8 mouse cellular contexts compared by ENCODE assay signal in genomic region chr19:45540657-45541408, GRCm38 (mm10). TPM values are rescaled to one million over a fixed set of nuclear protein-coding genes. Genes with fewer than 3 reads are reported as not detected.
DNase-seq lines count a peak whose midpoint lies in the region; ATAC-seq lines count a peak whose summit lies in the region.

No protein-coding gene starts in this region.

- peaks cover 14% of the 10 kb centered on the region for H3K4me1 ChIP-seq in lung, embryonic 16.5 days (replicated peaks; ENCODE audit: control insufficient read depth, insufficient read depth, low read length)
- H3K4me1 ChIP-seq in limb, embryonic 10.5 days = peaks cover 49% of the 10 kb centered on the region
- H3K4me1 ChIP-seq in stomach, embryonic 14.5 days (ENCODE audit: control insufficient read depth, insufficient read depth, low read length) = peaks cover 5% of the 10 kb centered on the region; the same call in 1 of the 2 replicates

- H3K27me3 ChIP-seq in lung, embryonic 16.5 days (ENCODE audit: control insufficient read depth, insufficient read depth, low read depth, low read length) = peaks cover 31% of the 10 kb centered on the region
- peaks cover 100% of the 10 kb centered on the region for H3K27me3 ChIP-seq in limb, embryonic 10.5 days (ENCODE audit: low read depth, poor library complexity, severe bottlenecking)
- H3K27me3 ChIP-seq in stomach, embryonic 14.5 days (ENCODE audit: control insufficient read depth, insufficient read depth, low read length) = 0 out of 2 replicates have a peak, but pooled peaks cover 10% of the 10 kb centered on the region

- no peaks in the 10 kb centered on the region for H3K9me3 ChIP-seq in lung, embryonic 16.5 days (ENCODE audit: control insufficient read depth, low read length)
- no peaks in the 10 kb centered on the region for H3K9me3 ChIP-seq in limb, embryonic 10.5 days (replicated peaks)
- H3K9me3 ChIP-seq in stomach, embryonic 14.5 days (ENCODE audit: control insufficient read depth, low read depth, low read length) = no peaks in the 10 kb centered on the region

- no peaks in the 10 kb centered on the region for H3K36me3 ChIP-seq in lung, embryonic 16.5 days (ENCODE audit: control insufficient read depth, insufficient read depth, low read length)
- no peaks in the 10 kb centered on the region for H3K36me3 ChIP-seq in limb, embryonic 10.5 days
- no peaks in the 10 kb centered on the region for H3K36me3 ChIP-seq in stomach, embryonic 14.5 days (ENCODE audit: control insufficient read depth, insufficient read depth, low read length)

- peak overlapping the region; percentile 68 for H3K4me2 ChIP-seq in lung, embryonic 16.5 days (ENCODE audit: low read depth, low read length)
- peak overlapping the region; percentile 69 for H3K4me2 ChIP-seq in stomach, embryonic 14.5 days (replicated peaks; ENCODE audit: low read depth, low read length)

- ATAC-seq in lung, embryonic 16.5 days (ENCODE audit: low read depth) = no peak
- ATAC-seq in stomach, embryonic 14.5 days (ENCODE audit: insufficient number of reproducible peaks, insufficient read depth, low FRiP score, low read depth) = no peak

- H3K27ac ChIP-seq in lung, embryonic 16.5 days (ENCODE audit: low read length) = no peak overlapping the region
- peak overlapping the region; percentile 78 for H3K27ac ChIP-seq in limb, embryonic 10.5 days
- no peak overlapping the region for H3K27ac ChIP-seq in stomach, embryonic 14.5 days (ENCODE audit: low read length)

- peak overlapping the region; percentile 45 for H3K4me3 ChIP-seq in lung, embryonic 16.5 days (ENCODE audit: low read length)
- peak overlapping the region; percentile 56 for H3K4me3 ChIP-seq in limb, embryonic 10.5 days
- H3K4me3 ChIP-seq in stomach, embryonic 14.5 days (ENCODE audit: low read depth, low read length) = peak overlapping the region; percentile 29; the same call in 1 of the 2 replicates

- H3K9ac ChIP-seq in lung, embryonic 16.5 days (ENCODE audit: low read length) = no peak overlapping the region; the same call in 1 of the 2 replicates
- no peak overlapping the region for H3K9ac ChIP-seq in stomach, embryonic 14.5 days (replicated peaks; ENCODE audit: low read depth, low read length)

- DNase-seq in adrenal gland, postnatal 10 days = peak; percentile 29
- no peak for DNase-seq in adrenal gland, adult 18-20 months (ENCODE audit: low spot score in 2 of 2)
- DNase-seq in lung, adult 18-20 months = no peak
- no peak for DNase-seq in limb, embryonic 10.5 days (ENCODE audit: low spot score)
- no peak for DNase-seq in T-cell, adult 2 months (ENCODE audit: low spot score)
- no peak for DNase-seq in urinary bladder, adult 2 months (ENCODE audit: low spot score)

- WGBS in lung, embryonic 16.5 days = 25% methylated on average over 8 of the region's 8 CpGs
- WGBS in limb, embryonic 10.5 days = 25% methylated on average over 8 of the region's 8 CpGs
- WGBS in stomach, embryonic 14.5 days = 35% methylated on average over 8 of the region's 8 CpGs

RNA-seq across cellular contexts. Expression of gene Poll, which starts 19.5 kb away (rescaled TPM):
- total RNA-seq in adrenal gland, postnatal 10 days (2021) = 10 to 100 TPM in 1 of 2 experiments, 1 to 10 TPM in 1; 9.0 to 10.7 TPM
- total RNA-seq in adrenal gland, adult 18-20 months (2021) = 10 to 100 TPM in 1 of 2 experiments, 1 to 10 TPM in 1; 9.4 to 11.0 TPM
- polyA plus RNA-seq in lung, embryonic 16.5 days (2015; fragmentation: Nextera tagmentation; extraction: Ambion mirVana) = 17.4 and 18.7 TPM in 2 replicates
- polyA plus RNA-seq in limb, embryonic 10.5 days (2016; fragmentation: Nextera tagmentation; extraction: Ambion mirVana) = 22.6 and 25.9 TPM in 2 replicates
- polyA plus RNA-seq in stomach, embryonic 14.5 days (2014; fragmentation: Nextera tagmentation; extraction: Ambion mirVana) = 12.2 and 12.5 TPM in 2 replicates
- polyA plus RNA-seq in urinary bladder, adult 2 months (2012; rRNA removed) = 9.5 and 10.8 TPM in 2 replicates

RNA-seq across cellular contexts. Expression of gene Gm17018, which starts 19.6 kb away (rescaled TPM):
- total RNA-seq in adrenal gland, postnatal 10 days (2021) = 10 to 100 TPM; 21.0 to 22.5 TPM
- total RNA-seq in adrenal gland, adult 18-20 months (2021) = 10 to 100 TPM; 28.4 to 33.9 TPM
- polyA plus RNA-seq in lung, embryonic 16.5 days (2015; fragmentation: Nextera tagmentation; extraction: Ambion mirVana) = 55.0 and 60.5 TPM in 2 replicates
- polyA plus RNA-seq in limb, embryonic 10.5 days (2016; fragmentation: Nextera tagmentation; extraction: Ambion mirVana) = 43.0 and 43.6 TPM in 2 replicates
- polyA plus RNA-seq in stomach, embryonic 14.5 days (2014; fragmentation: Nextera tagmentation; extraction: Ambion mirVana) = 45.3 and 45.4 TPM in 2 replicates
- polyA plus RNA-seq in urinary bladder, adult 2 months (2012; rRNA removed) = 26.0 and 27.7 TPM in 2 replicates
